Mouse (Mus musculus) E14TG2a.4 (cell line): ENCODE measurements around the gene Tceal9.

ENCODE experiments used
- H3K27me3 ChIP-seq: 2 replicates; pipeline ENCODE4 v1.6.1; 2014; ENCODE audit warnings: low read length, control low read depth; ENCODE audit not compliant: insufficient read depth
- H3K36me3 ChIP-seq: 2 replicates; pipeline ENCODE4 v1.6.1; 2014; ENCODE audit warnings: low read length, control low read depth; ENCODE audit not compliant: insufficient read depth
- H3K4me1 ChIP-seq: replicated peaks from 2 replicates; pipeline ENCODE4 v1.6.1; 2014; ENCODE audit warnings: low read depth, low read length, control low read depth
- H3K4me3 ChIP-seq: replicated peaks from 2 replicates; pipeline ENCODE4 v1.5.1; 2014; ENCODE audit warnings: mild to moderate bottlenecking, low read length
- H3K9me3 ChIP-seq: 2 replicates; pipeline ENCODE4 v1.6.1; 2014; ENCODE audit warnings: low read length, control low read depth
- CTCF ChIP-seq: conservative IDR thresholded peaks from 2 replicates; pipeline ENCODE4 v1.5.1; 2014; ENCODE audit warnings: low read length
- NANOG ChIP-seq: IDR thresholded peaks from 2 replicates; pipeline ENCODE4 v1.6.1; 2014; ENCODE audit warnings: borderline replicate concordance, low read length, mixed read lengths
- POU5F1 ChIP-seq: IDR thresholded peaks from 2 replicates; pipeline ENCODE4 v1.6.1; 2014; ENCODE audit warnings: low read length, borderline replicate concordance

Tceal9 gene

DNA sequence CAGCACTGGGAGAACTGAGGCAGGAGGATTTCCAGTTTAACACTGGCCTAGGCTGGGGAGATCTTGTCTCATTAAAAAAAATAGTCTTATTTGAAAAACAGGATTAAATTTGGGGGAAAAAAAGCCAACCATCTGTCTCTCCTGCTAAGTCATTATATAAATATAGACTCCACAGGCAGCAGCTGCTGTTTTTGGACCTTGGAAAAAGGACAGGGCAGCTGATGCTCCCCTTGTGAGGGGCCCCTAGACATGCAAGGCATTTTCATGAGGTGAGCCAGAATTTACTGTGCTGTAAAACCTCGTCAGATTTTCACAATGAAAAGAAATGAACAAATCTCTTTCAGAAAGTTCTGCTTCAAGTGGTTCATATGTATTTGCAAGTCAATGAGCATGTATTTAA, 28.6 kb upstream of the Tceal9 start:
- H3K9me3 ChIP-seq = no peaks in the 10 kb centered on the region
- H3K36me3 ChIP-seq = no peaks in the 10 kb centered on the region
- no peak overlapping the region for H3K4me3 ChIP-seq
- H3K27me3 ChIP-seq = no peaks in the 10 kb centered on the region
- TF ChIP-seq NANOG (no peak), CTCF (no peak)
- peaks cover 10% of the 10 kb centered on the region for H3K4me1 ChIP-seq

DNA sequence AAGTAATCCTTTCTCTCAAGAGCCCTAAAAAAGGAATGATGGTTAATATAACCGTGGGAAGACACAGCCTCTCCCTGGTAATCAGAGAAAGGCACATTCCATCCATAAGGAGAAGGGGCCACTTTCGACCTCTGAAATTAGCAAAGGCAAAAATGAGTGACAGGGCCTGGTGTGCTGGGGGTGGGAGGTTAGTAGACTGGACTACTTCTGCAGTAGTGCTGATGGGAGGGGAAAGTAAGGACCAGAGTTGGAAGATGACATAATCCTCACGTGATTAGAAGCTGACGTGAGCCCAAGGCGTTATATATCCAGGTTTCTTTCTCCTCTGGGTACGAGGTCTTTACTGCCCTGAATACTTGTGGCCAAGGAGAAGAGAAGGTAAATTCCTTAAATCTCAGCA, 21.2 kb upstream of the Tceal9 start:
- no peaks in the 10 kb centered on the region for H3K27me3 ChIP-seq
- no peak overlapping the region for H3K4me3 ChIP-seq
- H3K9me3 ChIP-seq = no peaks in the 10 kb centered on the region
- H3K36me3 ChIP-seq = no peaks in the 10 kb centered on the region
- TF ChIP-seq CTCF (no peak), NANOG (no peak), POU5F1 (no peak)
- H3K4me1 ChIP-seq = no peaks in the 10 kb centered on the region

DNA sequence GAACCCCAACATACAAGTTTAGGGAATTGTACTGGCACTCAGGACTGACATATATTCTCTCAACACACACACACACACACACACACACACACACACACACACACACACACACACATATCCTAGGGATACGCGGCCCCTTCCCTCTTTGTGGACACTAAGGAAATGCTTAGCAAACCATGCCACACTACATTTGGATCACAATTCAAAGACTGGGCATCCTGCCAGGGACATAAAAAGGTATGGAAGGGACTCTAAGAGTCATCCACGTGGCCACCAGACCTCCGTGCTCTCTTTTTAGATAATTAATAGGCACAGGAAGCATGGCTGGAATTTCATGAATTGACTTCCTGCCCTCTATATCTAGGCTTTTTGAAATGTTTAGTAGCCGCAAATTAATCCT, 17.1 kb upstream of the Tceal9 start:
- TF ChIP-seq CTCF (no peak), NANOG (no peak), POU5F1 (no peak)

DNA sequence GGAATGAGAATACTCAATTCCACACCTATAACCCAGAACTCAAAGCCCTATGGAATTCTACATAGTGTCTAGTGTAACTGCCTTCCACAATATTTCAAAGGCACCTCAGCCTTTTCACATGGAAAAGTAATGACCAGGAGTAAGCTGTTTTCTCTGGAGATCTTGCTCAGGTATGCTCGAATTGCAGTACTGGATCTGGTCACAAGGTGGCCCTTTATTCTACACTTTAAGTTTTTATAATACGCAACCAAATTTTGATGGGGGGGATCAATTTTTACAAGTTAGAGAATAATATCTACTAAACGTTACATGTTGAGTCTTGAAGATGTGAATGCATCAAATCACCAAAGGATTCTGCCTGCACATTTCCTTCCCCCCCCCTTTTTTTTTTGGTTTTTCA, 6.8 kb upstream of the Tceal9 start:
- Histone ChIP-seq H3K4me3 (no peak overlapping the region), H3K9me3 (no peaks in the 10 kb centered on the region), H3K27me3 (no peaks in the 10 kb centered on the region), H3K36me3 (no peaks in the 10 kb centered on the region), H3K4me1 (0 out of 2 replicates have a peak, but pooled peaks cover 4% of the 10 kb centered on the region)
- TF ChIP-seq POU5F1 (no peak), NANOG (no peak), CTCF (peak; percentile 42)

More for the DNA sequence above, 17.1 kb upstream of the Tceal9 start:
- H3K4me1 ChIP-seq = no peaks in the 10 kb centered on the region
- H3K27me3 ChIP-seq = no peaks in the 10 kb centered on the region
- no peaks in the 10 kb centered on the region for H3K9me3 ChIP-seq
- H3K36me3 ChIP-seq = no peaks in the 10 kb centered on the region
- no peak overlapping the region for H3K4me3 ChIP-seq

DNA sequence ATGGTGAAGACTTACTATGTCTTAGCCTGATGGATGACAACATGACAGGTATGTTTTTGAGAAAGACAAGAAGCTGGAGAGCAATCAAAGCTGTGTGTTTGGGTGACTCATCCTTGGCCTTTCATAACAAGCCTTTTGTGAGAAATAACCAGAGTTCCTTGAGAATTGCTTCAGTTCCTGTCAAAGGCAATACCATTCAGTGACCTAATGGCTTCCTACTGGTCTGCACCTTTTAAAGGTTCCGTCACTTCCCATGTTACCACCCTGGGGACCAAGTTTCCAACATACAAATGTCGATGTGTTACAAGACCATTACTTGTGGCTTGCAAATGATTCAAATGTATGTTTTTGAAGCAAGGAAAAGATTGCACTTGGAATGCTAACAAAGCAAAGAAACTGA, 1.7 kb upstream of the Tceal9 start:
- H3K9me3 ChIP-seq = no peaks in the 10 kb centered on the region
- 0 out of 2 replicates have a peak, but pooled peaks cover 4% of the 10 kb centered on the region for H3K4me1 ChIP-seq
- no peak overlapping the region for H3K4me3 ChIP-seq
- peaks cover 15% of the 10 kb centered on the region for H3K36me3 ChIP-seq
- TF ChIP-seq POU5F1 = no peak
- TF ChIP-seq CTCF = no peak
- TF ChIP-seq NANOG = no peak
- no peaks in the 10 kb centered on the region for H3K27me3 ChIP-seq

DNA sequence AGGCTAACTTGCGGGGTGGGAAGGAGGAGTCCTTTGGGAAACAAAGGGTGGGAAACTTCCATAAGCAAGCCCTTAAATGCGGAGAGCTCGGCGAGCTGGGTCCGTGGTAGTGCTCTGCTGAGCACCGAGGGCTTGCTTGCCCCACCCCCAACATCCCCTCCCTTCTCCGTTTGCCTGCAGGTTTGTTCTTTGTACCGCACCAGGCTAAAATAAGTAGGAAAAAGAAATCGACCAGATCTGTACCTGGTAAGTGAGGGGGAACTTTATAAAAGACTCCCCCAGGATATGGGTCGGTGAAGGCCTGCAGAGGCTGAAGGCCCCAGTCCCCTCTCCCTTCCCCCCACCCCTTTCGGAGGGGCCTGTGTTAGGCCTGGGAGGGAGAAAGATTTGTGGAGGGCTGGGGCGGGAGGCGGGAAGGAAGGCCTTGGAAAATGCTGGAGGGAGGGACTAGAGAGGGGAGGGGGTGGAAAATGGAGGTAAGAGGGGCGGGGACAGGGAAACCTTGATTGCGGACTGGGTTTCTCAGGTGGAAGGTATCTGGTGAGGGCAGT, 717 bp downstream of the Tceal9 start:
- no peaks in the 10 kb centered on the region for H3K9me3 ChIP-seq
- peaks cover 18% of the 10 kb centered on the region for H3K36me3 ChIP-seq
- no peak for TF ChIP-seq POU5F1
- TF ChIP-seq CTCF = no peak
- TF ChIP-seq NANOG = no peak
- H3K27me3 ChIP-seq = no peaks in the 10 kb centered on the region
- no peaks in the 10 kb centered on the region for H3K4me1 ChIP-seq
- peak overlapping the region; percentile 85 for H3K4me3 ChIP-seq

DNA sequence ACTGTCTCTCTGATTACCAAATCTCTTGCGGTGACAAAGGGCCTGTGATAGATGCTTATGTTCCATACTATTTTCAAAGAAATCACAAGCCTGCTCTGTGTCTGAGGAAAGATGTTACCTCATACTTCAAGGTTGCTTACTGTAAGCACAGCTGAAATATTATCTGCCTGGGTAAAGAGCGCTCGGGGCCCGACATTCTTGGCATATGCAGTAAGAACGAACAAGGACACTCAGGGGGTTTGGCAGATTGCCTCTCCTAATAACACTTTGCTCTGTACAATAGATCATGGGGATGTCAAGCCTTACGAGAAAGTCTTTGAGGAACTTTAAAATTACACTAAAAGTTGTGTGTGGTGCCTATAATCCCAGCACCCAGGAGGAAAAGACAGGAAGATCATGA, 3.9 kb downstream of the Tceal9 start:
- H3K27me3 ChIP-seq = no peaks in the 10 kb centered on the region
- H3K36me3 ChIP-seq = peaks cover 18% of the 10 kb centered on the region
- H3K4me1 ChIP-seq = no peaks in the 10 kb centered on the region
- no peak overlapping the region for H3K4me3 ChIP-seq
- no peaks in the 10 kb centered on the region for H3K9me3 ChIP-seq
- TF ChIP-seq POU5F1 (no peak), CTCF (no peak), NANOG (no peak)

DNA sequence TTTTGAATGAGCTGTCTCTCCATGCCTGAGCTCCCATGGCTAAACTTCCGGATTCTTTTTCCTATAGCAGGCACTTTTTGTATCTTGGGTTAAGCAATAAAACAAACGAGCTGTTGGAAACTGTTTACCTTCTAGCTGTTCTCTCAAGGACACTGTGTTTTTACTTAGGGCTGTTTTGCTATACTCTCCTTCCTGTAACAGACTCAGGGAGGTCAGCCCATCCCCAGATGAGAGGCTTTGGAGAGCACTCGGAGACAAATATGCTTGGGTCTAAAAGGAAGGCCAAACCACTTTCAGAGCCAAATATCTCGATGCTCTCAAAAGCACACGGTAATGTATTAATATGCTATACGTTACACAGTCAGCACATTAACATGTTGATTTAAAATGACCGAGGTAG, 4.8 kb downstream of the Tceal9 start:
- Histone ChIP-seq H3K36me3 (peaks cover 18% of the 10 kb centered on the region), H3K4me3 (no peak overlapping the region), H3K4me1 (no peaks in the 10 kb centered on the region), H3K27me3 (no peaks in the 10 kb centered on the region), H3K9me3 (no peaks in the 10 kb centered on the region)
- TF ChIP-seq CTCF (no peak), NANOG (no peak), POU5F1 (no peak)

DNA sequence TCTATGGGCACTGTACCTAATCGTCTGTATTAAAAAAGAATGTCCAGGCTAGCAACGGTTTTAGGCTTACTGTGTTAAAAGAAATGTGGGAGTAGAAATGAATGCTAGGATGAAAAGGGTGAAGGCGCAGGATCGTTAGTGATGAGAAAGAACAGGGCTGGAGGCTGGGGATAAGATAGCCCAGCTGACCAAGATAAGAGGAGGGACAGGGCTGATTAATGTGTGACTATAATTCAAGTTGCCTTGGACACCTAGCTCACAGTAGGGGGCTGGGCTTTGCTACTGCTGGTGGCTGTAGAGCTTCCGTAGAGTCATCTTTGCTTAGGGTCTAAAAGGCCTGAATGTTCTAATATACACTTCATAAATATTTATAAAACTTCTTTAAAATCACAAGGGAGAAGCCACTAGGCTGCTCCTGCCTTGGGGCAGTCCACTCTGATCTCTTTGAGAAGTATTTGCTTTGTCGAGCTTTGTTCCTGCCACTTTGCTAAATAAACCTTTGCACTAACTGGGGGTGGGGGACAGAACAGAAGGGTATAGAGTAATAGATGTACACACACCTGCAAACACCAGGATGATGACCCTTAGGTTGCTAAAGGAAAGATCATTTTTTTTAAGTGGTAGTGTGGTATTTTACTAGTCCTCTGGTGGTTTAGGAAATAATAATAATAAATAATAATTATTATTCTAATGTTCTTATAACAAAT, 7.3 kb downstream of the Tceal9 start:
- TF ChIP-seq POU5F1 (no peak), CTCF (no peak), NANOG (no peak)
- H3K27me3 ChIP-seq = no peaks in the 10 kb centered on the region
- no peaks in the 10 kb centered on the region for H3K9me3 ChIP-seq
- H3K4me3 ChIP-seq = no peak overlapping the region
- no peaks in the 10 kb centered on the region for H3K4me1 ChIP-seq
- H3K36me3 ChIP-seq = peaks cover 13% of the 10 kb centered on the region
